Mouse (Mus musculus) right cerebral cortex, adult 2 months (tissue): Measurements from ENCODE around the gene Gm21677.
"Not testable (repeated sequence)": the region's sequence is repeated elsewhere in the genome, so short reads cannot be mapped to it uniquely, and the experiment has no call there.

Source experiments
- DNase-seq, 2 experiments: peaks; one replicate each; pipeline ENCODE4 v3.0.0; 2021 to 2022; ENCODE audit warnings: low spot score in 2 of 2

The Gm21677 gene

DNA sequence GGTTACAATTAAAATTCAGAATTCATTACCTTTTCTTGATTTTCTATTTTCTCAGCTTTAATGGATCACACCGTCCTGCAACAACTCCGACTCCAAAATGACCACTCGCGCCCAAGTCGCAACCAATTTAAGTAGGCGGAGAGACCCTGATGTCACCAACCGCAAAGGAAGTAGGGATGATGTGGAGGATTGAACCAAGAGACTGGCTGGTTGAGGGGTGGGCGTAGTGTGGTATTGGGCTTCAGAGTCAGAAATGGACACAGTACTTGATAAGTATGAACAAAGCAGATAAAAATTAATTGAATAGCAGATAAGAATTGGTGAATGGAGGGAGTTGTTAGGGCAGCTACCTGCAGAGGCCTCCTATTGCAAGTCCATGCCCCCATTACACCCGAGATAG lies at the start of gene Gm21677:
TSS of gene Gm21677 (minus strand) at position 101 of the 400 bp plus-strand sequence.
- DNase-seq: not testable (repeated sequence)

DNA sequence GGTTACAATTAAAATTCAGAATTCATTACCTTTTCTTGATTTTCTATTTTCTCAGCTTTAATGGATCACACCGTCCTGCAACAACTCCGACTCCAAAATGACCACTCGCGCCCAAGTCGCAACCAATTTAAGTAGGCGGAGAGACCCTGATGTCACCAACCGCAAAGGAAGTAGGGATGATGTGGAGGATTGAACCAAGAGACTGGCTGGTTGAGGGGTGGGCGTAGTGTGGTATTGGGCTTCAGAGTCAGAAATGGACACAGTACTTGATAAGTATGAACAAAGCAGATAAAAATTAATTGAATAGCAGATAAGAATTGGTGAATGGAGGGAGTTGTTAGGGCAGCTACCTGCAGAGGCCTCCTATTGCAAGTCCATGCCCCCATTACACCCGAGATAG lies 39.0 kb upstream of the Gm21677 start, which contains the start of gene Gm21693:
TSS of gene Gm21693 (minus strand) at position 101 of the 400 bp plus-strand sequence.
- DNase-seq: not testable (repeated sequence)

DNA sequence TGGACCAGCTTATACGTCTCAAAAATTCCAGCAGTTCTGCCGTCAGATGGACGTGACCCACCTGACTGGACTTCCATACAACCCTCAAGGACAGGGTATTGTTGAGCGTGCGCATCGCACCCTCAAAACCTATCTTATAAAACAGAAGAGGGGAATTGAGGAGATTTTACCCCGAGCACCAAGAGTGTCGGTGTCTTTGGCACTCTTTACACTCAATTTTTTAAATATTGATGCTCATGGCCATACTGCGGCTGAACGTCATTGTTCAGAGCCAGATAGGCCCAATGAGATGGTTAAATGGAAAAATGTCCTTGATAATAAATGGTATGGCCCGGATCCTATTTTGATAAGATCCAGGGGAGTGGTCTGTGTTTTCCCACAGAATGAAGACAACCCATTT lies 34.4 kb upstream of the Gm21677 start:
- not testable (repeated sequence) for DNase-seq
